Mouse (Mus musculus): ENCODE data around the gene G430095P16Rik. TPM values are rescaled to one million over a fixed set of nuclear protein-coding genes. Genes with fewer than 3 reads are reported as not detected.
A peak's percentile ranks its signal among the peaks of the same experiment; 100 is the strongest.

G430095P16Rik gene
- polyA plus RNA-seq, 1 experiment from 2014 or later: 1.4 TPM

GRCm38 (mm10) chr8:84737608-84738007 is 14.8 kb downstream of the G430095P16Rik start:
- WGBS: 1% methylated on average over 16 of the region's 16 CpGs
- Histone ChIP-seq H3K4me3 (replicated peaks) (0 out of 2 replicates have a peak overlapping the region, but pooled peaks have one; percentile 15), H3K27me3 (replicated peaks) (peaks cover 70% of the 10 kb centered on the region)

GRCm38 (mm10) chr8:84738266-84738665 is 15.5 kb downstream of the G430095P16Rik start:
- peak overlapping the region; percentile 23; the same call in 1 of the 2 replicates for H3K9ac ChIP-seq (replicated peaks)
- H3K27me3 ChIP-seq (replicated peaks): peaks cover 73% of the 10 kb centered on the region
- H3K27ac ChIP-seq (replicated peaks): peak overlapping the region; percentile 56
- H3K36me3 ChIP-seq: no peaks in the 10 kb centered on the region
- no peak for ATAC-seq (ENCODE audit: low FRiP score)
- H3K9me3 ChIP-seq (replicated peaks): no peaks in the 10 kb centered on the region
- 0 out of 2 replicates have a peak overlapping the region, but pooled peaks have one; percentile 48 for H3K4me2 ChIP-seq
- H3K4me3 ChIP-seq (replicated peaks): no peak overlapping the region
- peaks cover 94% of the 10 kb centered on the region for H3K4me1 ChIP-seq
- WGBS: 10% methylated on average over 10 of the region's 10 CpGs

More at GRCm38 (mm10) chr8:84737608-84738007, 14.8 kb downstream of the G430095P16Rik start:
- Histone ChIP-seq H3K9ac (replicated peaks) (0 out of 2 replicates have a peak overlapping the region, but pooled peaks have one; percentile 23), H3K36me3 (no peaks in the 10 kb centered on the region), H3K4me1 (peaks cover 94% of the 10 kb centered on the region), H3K9me3 (replicated peaks) (no peaks in the 10 kb centered on the region), H3K4me2 (peak overlapping the region; percentile 48), H3K27ac (replicated peaks) (no peak overlapping the region; the same call in 1 of the 2 replicates)
- peak; percentile 18; the same call in 1 of the 2 replicates for ATAC-seq (ENCODE audit: low FRiP score)

GRCm38 (mm10) chr8:84738715-84739400 is 16.1 kb downstream of the G430095P16Rik start:
- Histone ChIP-seq H3K9ac (replicated peaks) (0 out of 2 replicates have a peak overlapping the region, but pooled peaks have one; percentile 23), H3K4me2 (no peak overlapping the region), H3K27ac (replicated peaks) (peak overlapping the region; percentile 56), H3K36me3 (no peaks in the 10 kb centered on the region), H3K9me3 (replicated peaks) (no peaks in the 10 kb centered on the region), H3K4me3 (replicated peaks) (no peak overlapping the region), H3K27me3 (replicated peaks) (peaks cover 76% of the 10 kb centered on the region), H3K4me1 (peaks cover 95% of the 10 kb centered on the region)
- WGBS: 43% methylated on average over 10 of the region's 10 CpGs
- ATAC-seq (ENCODE audit: low FRiP score): no peak

GRCm38 (mm10) chr8:84739401-84739742 is 16.6 kb downstream of the G430095P16Rik start:
- peaks cover 81% of the 10 kb centered on the region for H3K27me3 ChIP-seq (replicated peaks)
- no peak overlapping the region for H3K9ac ChIP-seq (replicated peaks)
- H3K4me3 ChIP-seq (replicated peaks): no peak overlapping the region
- H3K36me3 ChIP-seq: no peaks in the 10 kb centered on the region
- 4% methylated on average over 1 of the region's 1 CpGs for WGBS
- H3K4me1 ChIP-seq: peaks cover 95% of the 10 kb centered on the region
- peak overlapping the region; percentile 56 for H3K27ac ChIP-seq (replicated peaks)
- H3K9me3 ChIP-seq (replicated peaks): no peaks in the 10 kb centered on the region
- ATAC-seq (ENCODE audit: low FRiP score): no peak
- H3K4me2 ChIP-seq: no peak overlapping the region

GRCm38 (mm10) chr8:84740895-84741843 is 18.4 kb downstream of the G430095P16Rik start:
- H3K9ac ChIP-seq (replicated peaks): no peak overlapping the region
- no peak overlapping the region for H3K4me3 ChIP-seq (replicated peaks)
- H3K4me2 ChIP-seq: no peak overlapping the region
- peaks cover 95% of the 10 kb centered on the region for H3K4me1 ChIP-seq
- peaks cover 79% of the 10 kb centered on the region for H3K27me3 ChIP-seq (replicated peaks)
- H3K36me3 ChIP-seq: no peaks in the 10 kb centered on the region
- no peak for ATAC-seq (ENCODE audit: low FRiP score)
- H3K27ac ChIP-seq (replicated peaks): peak overlapping the region; percentile 79
- 34% methylated on average over 13 of the region's 13 CpGs for WGBS
- no peaks in the 10 kb centered on the region for H3K9me3 ChIP-seq (replicated peaks)

- no peak overlapping the region for H3K4me3 ChIP-seq (replicated peaks)
- peak overlapping the region; percentile 24 for H3K4me2 ChIP-seq
- H3K27ac ChIP-seq (replicated peaks): peak overlapping the region; percentile 79
- WGBS: 10% methylated on average over 32 of the region's 32 CpGs
- peaks cover 94% of the 10 kb centered on the region for H3K4me1 ChIP-seq
- H3K36me3 ChIP-seq: no peaks in the 10 kb centered on the region
- H3K27me3 ChIP-seq (replicated peaks): peaks cover 81% of the 10 kb centered on the region
- ATAC-seq (ENCODE audit: low FRiP score): peak; percentile 10; the same call in 1 of the 2 replicates
- H3K9ac ChIP-seq (replicated peaks): no peak overlapping the region
- no peaks in the 10 kb centered on the region for H3K9me3 ChIP-seq (replicated peaks)
Observed at GRCm38 (mm10) chr8:84742171-84743053, 19.6 kb downstream of the G430095P16Rik start.

- WGBS: 9% methylated on average over 10 of the region's 10 CpGs
- ATAC-seq (ENCODE audit: low FRiP score): no peak
- peaks cover 88% of the 10 kb centered on the region for H3K4me1 ChIP-seq
Observed at GRCm38 (mm10) chr8:84743054-84743415, 20.2 kb downstream of the G430095P16Rik start.

GRCm38 (mm10) chr8:84743517-84744420 is 21.0 kb downstream of the G430095P16Rik start:
- H3K4me2 ChIP-seq: 0 out of 2 replicates have a peak overlapping the region, but pooled peaks have one; percentile 24

More at GRCm38 (mm10) chr8:84743054-84743415, 20.2 kb downstream of the G430095P16Rik start:
- Histone ChIP-seq H3K4me2 (peak overlapping the region; percentile 24), H3K27me3 (replicated peaks) (peaks cover 80% of the 10 kb centered on the region), H3K36me3 (no peaks in the 10 kb centered on the region), H3K9ac (replicated peaks) (no peak overlapping the region), H3K27ac (replicated peaks) (peak overlapping the region; percentile 79), H3K4me3 (replicated peaks) (no peak overlapping the region), H3K9me3 (replicated peaks) (no peaks in the 10 kb centered on the region)

GRCm38 (mm10) chr8:84745032-84745925 is 22.5 kb downstream of the G430095P16Rik start:
- H3K27ac ChIP-seq (replicated peaks): peak overlapping the region; percentile 79; the same call in 1 of the 2 replicates
- H3K27me3 ChIP-seq (replicated peaks): peaks cover 74% of the 10 kb centered on the region
- 4% methylated on average over 17 of the region's 17 CpGs for WGBS
- H3K36me3 ChIP-seq: no peaks in the 10 kb centered on the region
- H3K4me3 ChIP-seq (replicated peaks): no peak overlapping the region
- H3K9me3 ChIP-seq (replicated peaks): no peaks in the 10 kb centered on the region
- no peak overlapping the region; the same call in 1 of the 2 replicates for H3K9ac ChIP-seq (replicated peaks)
- peaks cover 79% of the 10 kb centered on the region for H3K4me1 ChIP-seq
- ATAC-seq (ENCODE audit: low FRiP score): no peak
- no peak overlapping the region for H3K4me2 ChIP-seq

More at GRCm38 (mm10) chr8:84743517-84744420, 21.0 kb downstream of the G430095P16Rik start:
- Histone ChIP-seq H3K9ac (replicated peaks) (no peak overlapping the region), H3K36me3 (no peaks in the 10 kb centered on the region), H3K27me3 (replicated peaks) (peaks cover 73% of the 10 kb centered on the region), H3K27ac (replicated peaks) (peak overlapping the region; percentile 79), H3K4me3 (replicated peaks) (no peak overlapping the region), H3K4me1 (peaks cover 80% of the 10 kb centered on the region), H3K9me3 (replicated peaks) (no peaks in the 10 kb centered on the region)
- ATAC-seq (ENCODE audit: low FRiP score): peak; percentile 67
- WGBS: 10% methylated on average over 17 of the region's 17 CpGs
